Mouse (Mus musculus) bone marrow, adult 2 months (tissue): ENCODE data around the gene Esp1.
"Not testable (repeated sequence)": the region's sequence is repeated elsewhere in the genome, so short reads cannot be mapped to it uniquely, and the experiment has no call there.

Source experiments
- CTCF ChIP-seq: fragments of 200-500 bp; IDR thresholded peaks from 2 replicates; pipeline ENCODE4 v1.5.1; 2011; ENCODE audit warnings: low read length, control low read depth; ENCODE audit not compliant: control insufficient read depth, insufficient read depth
- POLR2A ChIP-seq: fragments of 200-500 bp; IDR thresholded peaks from 2 replicates; pipeline ENCODE4 v1.6.1; 2011; ENCODE audit warnings: low read depth, mild to moderate bottlenecking, control low read depth, low read length, borderline replicate concordance; ENCODE audit not compliant: control insufficient read depth

DNA sequence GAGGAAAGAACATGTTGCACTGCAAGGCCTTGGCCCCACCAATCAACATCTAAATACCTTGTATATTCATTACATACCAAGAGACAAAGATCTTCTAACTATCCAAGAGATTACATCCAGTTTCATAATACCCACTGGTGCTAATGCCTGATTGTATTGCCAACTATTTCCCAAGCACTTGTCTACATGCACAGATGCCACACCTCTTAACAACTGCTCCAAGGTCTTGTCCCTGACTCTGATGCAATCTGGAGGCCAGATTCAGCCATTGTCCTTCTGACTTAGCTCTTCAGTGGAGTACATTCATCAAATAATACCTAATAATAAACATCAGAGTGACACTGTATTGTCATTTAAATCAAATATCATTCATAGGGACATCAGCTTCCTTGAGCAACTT is 9.9 kb upstream of the Esp1 start:
- not testable (repeated sequence) for TF ChIP-seq CTCF, POLR2A
